Mouse (Mus musculus): ENCODE measurements around the gene Hhat.

The Hhat gene

GRCm38 (mm10) chr1:192785046-192785961 lies 14.3 kb upstream of the Hhat start:
- DNase-seq (ENCODE audit: low spot score), result no peak

- DNase-seq (ENCODE audit: low spot score), result peak; percentile 81
Observed at GRCm38 (mm10) chr1:192784374-192784773, 13.4 kb upstream of the Hhat start.

DNA sequence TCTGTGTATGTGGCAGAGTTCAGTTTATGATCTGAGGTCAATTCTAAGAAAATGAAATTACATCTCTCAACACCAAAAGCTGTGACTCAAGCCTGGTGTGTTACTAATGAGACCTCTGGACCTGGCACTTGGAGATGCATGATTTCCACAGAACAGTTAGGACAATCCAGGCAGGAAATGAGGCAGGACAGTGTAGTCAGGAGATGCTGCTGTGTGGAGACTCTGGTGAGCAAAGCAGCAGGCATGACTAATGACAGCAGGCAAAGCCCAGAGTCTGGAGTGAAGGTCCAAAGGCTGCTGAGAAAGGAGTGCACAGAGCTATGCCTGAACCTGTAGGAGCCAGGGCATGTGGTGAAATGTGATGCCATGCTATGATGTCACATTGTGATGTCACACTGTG lies 10.2 kb upstream of the Hhat start:
- DNase-seq (ENCODE audit: low spot score), result no peak

- DNase-seq (ENCODE audit: low spot score), result no peak
Observed at GRCm38 (mm10) chr1:192778869-192779514, 8.0 kb upstream of the Hhat start.

GRCm38 (mm10) chr1:192778206-192778605 lies 7.2 kb upstream of the Hhat start:
- no peak for DNase-seq (ENCODE audit: low spot score)

DNA sequence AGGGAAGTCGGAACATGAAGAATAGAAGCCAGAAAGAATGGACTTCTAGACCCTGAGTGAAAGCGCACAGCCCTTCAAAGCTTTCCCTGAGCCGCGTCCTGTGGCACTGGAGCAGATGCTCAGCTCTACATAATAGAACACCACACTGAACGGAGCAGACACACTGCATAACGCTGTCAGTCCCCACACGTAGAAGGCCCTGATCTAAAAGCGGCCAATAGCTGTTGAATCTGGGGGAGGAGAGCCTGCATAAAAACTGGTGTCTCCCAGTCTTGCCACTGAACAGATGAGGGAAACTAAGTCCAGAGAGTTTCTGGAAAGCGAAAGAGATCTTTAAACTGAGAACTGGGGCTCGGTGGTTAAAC lies 911 bp downstream of the Hhat start:
- DNase-seq (ENCODE audit: low spot score), result peak; percentile 75

DNA sequence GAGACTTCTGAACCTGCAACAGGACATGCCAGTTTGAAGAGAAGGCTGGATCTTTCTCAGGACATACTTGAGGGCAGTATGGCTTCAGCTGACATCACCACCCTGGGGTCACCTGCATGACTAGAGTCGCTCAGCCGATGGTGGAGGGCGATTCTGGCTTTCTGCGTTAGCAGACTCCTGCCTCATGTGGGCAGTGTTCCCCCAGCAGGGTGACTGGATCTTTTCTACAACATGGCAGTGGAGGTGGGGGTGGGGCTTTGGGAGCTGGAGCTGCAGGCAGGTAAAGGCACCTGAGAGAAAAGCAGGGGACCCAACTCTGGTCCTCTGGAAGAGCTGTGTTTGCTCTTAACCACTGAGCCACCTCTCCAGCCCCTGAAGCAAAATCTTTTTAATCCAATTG lies 5.5 kb downstream of the Hhat start:
- DNase-seq (ENCODE audit: low spot score), result no peak

GRCm38 (mm10) chr1:192764547-192764946 lies 6.5 kb downstream of the Hhat start:
- no peak for DNase-seq (ENCODE audit: low spot score)

DNA sequence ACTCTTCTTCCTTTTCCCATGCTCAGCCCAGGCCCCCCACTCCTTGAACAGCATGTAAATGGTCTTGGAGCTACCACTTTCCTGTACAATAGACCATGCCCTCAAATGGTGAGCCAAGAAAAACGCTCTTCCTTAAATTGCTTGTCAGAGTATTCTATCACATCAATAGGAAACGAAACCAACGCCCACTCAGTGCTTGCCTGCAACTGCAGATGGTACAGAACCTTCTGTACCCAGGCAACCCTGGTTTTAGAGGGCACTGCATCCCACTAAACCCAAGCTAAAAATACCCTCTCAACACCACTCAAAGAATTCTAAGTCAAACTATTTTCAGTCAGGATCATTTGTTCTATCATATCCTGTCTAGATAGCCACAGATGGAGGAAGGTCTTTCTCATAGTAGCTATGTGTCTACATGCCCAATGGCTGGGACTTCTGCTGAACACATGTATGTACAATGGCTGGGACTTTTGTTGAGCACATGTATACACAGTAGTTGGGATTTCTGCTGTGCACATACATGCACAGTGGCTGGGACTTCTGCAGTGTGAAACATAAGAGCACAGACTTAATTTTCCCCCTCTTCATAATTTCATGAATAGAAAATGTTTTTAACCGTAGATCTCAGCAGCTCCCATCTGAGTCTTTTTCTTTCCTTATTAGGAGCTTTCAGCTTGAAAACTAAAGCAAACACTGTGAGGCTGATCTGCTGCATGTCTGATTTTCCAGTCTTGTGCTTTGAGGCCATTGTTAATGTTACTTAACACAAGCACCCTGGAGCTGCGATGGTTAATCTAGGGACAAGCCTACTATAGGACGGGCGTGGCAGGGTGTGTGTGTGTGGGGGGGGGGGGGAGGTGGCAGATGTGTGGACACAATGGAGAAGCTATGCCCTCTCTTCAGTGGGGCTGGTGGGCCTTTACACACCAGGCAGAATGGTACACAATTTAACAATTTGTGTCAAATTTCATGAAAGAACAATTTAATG lies 7.8 kb downstream of the Hhat start:
- DNase-seq (ENCODE audit: low spot score), result no peak

DNA sequence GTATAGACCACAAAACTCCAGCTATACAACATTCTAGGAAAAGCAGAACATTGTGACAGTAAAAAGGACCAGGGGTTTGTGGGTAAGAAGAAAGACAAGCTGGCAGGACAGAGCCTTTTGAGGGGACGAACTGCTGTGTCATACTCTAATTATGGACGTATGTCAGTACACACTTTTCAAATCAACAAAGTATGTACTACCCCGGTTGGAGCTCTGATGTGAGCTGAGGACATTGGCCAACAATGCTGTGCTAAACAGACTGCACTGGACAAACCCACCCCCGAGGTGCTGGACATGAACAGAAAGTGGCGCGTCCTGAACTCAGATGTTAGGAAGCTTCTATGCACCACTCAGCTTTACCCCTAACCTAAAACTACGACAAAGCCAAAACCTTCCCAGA lies 14.3 kb downstream of the Hhat start:
- DNase-seq (ENCODE audit: low spot score), result no peak

DNA sequence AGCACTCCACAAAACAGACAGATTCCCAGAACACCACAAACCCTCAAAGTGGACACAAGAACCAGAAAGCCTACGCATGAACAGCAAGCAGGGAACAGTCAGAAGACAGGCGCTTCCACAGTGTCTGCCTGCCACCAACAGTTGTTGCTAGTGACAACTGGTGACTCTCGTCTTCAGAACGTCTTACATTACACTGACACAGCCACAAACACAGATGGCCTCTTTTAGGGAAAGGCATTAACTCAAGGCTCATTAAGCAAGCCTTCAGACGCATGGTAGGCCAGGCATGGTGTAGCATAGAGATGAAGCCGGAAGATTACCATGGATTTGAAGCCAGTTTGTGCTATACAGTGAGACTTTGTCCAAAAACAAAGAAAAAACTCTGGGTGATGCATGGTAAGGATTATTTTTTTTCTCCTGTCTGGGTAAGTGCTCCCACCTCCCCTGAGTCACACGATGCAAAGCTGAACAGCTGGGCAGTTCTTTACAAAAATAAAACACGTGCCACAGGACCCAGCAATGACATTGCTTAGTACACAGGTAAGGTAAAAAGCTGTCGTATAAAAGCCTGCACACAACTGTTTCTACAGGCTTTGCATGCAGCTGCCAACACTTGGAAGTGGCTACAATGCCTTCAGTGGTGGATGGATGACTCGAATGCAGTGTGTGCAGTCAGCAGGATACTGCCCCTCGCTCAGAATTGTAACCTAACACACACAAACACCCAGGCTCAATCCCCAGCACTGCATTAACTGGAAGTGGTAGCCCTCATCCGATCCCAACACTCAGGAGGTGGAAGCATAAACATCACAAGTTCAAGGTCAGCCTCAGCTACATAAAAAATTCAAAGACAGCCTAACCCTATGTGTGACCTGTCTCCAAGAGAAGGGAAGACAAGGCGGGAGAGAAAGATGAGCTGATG lies 15.1 kb downstream of the Hhat start:
- peak; percentile 67 for DNase-seq (ENCODE audit: low spot score)

- peak; percentile 54 for DNase-seq (ENCODE audit: low spot score)
Observed at GRCm38 (mm10) chr1:192755246-192755645, 15.8 kb downstream of the Hhat start.

DNA sequence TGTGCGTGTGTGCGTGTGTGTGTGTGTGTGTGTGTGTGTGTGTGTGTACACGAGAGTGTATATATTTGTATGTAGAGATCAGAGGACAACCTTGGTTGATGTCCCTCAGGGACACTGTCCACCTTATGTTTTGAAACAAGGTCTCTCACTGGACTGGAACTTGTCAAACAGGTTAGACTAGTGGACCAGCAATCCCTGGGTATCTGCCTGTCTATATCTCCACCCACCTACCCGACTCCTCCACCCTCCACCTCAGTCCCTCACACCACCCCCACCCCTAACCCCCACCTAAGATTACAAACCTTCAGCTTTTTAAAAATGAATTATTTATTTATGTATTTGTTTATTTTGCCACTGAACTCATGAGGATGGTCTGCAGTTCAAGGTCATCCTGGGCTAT lies 16.8 kb downstream of the Hhat start:
- no peak for DNase-seq (ENCODE audit: low spot score)

DNA sequence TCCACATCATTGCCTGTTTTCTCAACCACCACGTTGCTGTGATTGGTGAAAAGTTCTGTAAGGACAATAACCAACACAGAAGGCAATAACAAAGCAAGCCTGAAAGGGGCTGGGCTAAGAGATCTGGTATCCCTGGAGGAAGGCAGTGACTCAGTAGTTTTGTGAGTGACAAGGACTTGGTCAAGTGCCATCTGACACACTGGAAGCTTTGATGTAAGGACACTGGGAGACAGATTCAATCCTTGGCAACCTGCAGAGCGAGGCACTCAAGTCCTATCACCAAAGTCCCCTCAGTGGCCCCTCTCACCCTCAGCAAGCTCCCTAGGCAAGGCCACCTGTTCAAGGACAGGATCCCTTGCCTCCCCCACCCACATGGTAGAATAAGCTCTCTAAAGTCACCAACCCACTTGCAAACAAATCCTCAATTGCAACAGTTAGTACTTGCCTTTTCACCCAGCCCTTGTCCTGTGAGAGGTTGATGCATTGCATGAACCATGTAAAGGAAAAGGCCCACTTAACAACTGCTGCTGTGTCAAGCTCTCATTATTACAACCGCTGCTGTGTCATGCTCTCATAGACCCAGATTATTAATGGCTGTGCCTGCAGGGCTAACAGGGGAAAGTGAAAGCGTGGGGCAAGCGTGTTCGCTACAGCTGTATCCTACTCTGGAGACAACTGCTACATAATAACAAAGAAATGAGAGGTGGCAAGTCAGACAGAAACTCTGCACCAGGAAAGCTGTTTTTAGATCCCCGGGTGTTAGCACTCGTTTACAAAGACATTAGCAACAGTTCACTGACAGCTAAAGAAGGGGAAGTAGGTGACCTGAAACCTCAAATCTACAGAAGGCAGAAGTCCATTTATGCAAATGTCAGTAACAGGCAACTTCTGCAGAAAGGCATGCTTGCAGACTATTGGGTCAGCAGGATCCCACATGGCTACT lies 18.1 kb downstream of the Hhat start:
- peak; percentile 64 for DNase-seq (ENCODE audit: low spot score)

GRCm38 (mm10) chr1:192750042-192750437 lies 21.0 kb downstream of the Hhat start:
- DNase-seq (ENCODE audit: low spot score), result no peak

DNA sequence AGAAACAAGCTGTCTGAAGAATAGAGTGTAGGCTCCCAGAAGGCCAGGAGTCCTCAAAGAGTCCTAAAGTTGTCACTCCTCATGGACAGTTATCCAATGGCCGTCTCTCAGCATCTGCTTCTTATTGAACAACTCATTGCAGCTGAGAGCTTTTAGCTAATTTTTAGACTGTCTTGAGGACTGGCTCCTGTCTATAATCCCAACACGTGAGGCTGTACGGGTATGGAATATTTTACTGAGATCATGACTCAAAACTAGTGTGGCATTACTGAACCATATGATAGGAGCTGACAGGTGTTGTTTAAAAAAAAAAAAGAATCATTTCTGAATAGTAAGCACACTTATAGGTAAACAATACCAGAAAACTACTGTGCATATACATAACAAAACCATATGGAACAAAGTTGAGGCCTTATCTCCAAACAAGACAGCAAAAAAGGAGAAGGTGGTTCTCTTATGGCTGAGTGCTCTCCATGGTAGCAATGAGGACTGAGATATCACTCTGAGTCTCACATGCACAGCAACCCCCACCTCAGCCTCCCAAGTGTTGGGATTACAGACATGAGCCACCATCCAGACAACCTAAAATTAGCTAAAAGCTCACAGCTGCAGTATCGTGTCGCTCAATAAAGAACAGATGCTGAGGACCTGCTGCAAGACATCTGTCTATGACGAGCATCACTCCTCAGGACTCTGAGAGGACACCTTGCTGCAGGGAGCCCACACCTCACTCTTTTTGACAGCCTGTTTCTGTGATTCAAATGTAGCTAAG lies 21.6 kb downstream of the Hhat start:
- DNase-seq (ENCODE audit: low spot score), result no peak

DNA sequence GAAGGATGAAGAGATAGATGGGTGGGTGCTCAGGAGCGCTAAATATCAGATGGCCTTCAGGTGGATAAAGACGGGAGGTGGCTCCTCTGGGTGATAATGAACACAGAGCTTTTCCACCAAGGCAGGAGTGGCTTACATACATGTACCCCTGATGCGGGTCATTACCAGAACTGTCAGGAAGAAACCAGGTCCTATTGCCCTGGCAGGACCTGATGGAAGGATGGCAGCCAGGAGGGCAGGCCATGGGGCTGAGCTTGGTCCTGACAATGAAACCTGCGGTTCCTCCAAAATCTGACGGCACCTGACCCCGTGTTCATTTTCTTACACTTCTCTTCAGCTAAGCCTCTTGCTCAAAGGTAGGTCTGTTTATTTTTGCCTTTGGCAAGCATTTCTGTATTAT lies 24.8 kb downstream of the Hhat start:
- DNase-seq (ENCODE audit: low spot score), result no peak

DNA sequence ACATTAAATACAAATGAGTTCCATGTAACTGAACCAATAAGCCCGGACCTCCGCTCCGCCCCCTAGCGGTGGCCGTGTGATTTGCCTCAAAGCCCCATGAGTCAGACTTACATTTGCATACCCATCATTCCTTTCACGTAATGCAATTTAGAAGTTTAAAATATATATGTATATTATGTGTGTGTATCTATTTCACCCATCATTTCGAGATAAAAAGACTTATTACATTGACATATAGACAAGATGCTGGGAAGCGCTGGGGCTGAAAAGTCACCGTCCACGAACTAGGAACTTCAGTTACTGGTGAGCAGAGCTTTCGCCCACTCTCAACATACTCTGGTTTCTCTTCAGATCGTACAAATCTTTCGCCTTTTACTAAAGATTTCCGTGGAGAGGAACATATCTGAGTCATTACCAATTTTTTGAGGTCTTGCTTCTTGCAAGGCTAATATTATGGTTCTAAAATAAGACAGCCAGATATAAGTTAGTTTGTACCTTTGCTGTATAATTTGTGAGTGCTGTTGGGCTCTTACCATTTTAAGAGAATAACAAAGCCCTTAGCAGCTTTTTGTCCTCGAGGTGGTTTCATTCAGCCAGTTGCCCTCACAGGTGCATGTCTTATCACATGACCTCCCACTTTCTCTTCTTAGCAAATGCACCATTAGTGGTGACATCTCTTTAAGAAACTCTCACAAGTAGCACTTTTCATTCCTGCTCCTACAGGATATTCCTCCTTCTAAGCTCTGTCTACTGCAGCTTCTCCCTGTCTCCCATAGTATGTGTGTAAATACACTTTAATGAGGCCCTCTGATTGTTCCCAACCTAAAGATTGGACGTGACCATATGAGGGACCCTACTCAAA lies 25.6 kb downstream of the Hhat start:
- peak; percentile 78 for DNase-seq (ENCODE audit: low spot score)
